ENCODE assay signal across 17 mouse cellular contexts in the genomic region with DNA sequence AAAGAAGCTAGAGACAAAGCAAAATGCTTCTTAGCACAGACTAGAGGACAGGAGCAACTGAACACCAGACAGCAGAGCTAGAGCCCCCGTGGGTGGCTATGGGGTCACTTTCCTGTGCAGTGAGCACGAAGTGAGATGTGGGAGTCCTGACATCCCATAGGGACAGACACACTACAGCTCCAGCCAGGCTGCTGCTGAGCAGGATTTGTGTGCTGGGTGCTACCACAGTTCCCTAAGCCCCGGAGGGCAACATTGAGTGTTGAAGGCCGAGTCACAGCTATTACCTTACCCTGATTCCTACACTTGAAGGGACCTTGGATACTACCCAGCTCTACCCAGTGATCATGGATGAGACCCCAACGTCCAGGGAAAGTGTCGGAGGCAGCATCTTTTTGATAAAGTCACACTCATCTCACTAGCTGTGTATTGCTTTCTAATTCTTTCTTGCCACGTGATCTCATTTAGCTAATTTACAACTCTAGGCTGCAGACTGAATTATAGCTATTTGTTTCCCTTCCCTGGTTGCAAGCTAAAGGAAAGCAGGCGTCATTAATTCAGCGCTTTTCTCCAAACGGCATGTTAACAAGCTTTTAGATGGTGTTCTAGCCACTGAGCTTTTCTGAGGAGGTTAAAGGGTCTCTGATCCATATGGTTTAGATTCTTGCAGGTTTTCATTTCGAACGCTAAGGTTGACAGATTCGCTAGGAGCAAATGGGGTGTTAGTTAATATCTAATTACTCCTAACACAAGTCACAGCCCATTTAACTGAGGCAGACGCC. TPM values are rescaled to one million over a fixed set of nuclear protein-coding genes. Genes with fewer than 3 reads are reported as not detected.
A peak's percentile ranks its signal among the peaks of the same experiment; 100 is the strongest.
DNase-seq lines count a peak whose midpoint lies in the region; ATAC-seq lines count a peak whose summit lies in the region.
"Had no signal": no experiment of that assay in that cellular context is flagged by ENCODE, and none has a peak within 500 bp of the region (broad histone marks: within the 10 kb centered on the region; RNA-seq: fewer than 3 reads in every experiment).

No protein-coding gene starts in this region.

- H3K27ac ChIP-seq in hindbrain, embryonic 13.5 days: peak overlapping the region; percentile 64
- no peak overlapping the region for H3K27ac ChIP-seq in hindbrain, embryonic 10.5 days
- peak overlapping the region; percentile 65 for H3K27ac ChIP-seq in forebrain, embryonic 12.5 days
- H3K27ac ChIP-seq in hindbrain, embryonic 14.5 days: peak overlapping the region; percentile 33; the same call in 1 of the 2 replicates
- peak overlapping the region; percentile 37; the same call in 1 of the 2 replicates for H3K27ac ChIP-seq in limb, embryonic 10.5 days
- H3K27ac ChIP-seq: heart, adult 2 months; liver, embryonic 15.5 days had no signal

- no peak for DNase-seq in hindbrain, embryonic 10.5 days (ENCODE audit: low spot score)
- peak; percentile 46 for DNase-seq in hindbrain, embryonic 14.5 days (ENCODE audit: low spot score)
- no peak for DNase-seq in limb, embryonic 10.5 days (ENCODE audit: low spot score)
- DNase-seq in gastrocnemius, postnatal 4 days (ENCODE audit: low spot score in 2 of 2): no peak
- DNase-seq in T-cell, adult 2 months (ENCODE audit: low spot score): no peak
- DNase-seq: adrenal gland, postnatal 36 days; cerebellum, postnatal 36 days; heart, adult 2 months; heart, postnatal 14 days; layer of hippocampus, postnatal 36 days; left cerebral cortex, postnatal 4 days; midbrain, embryonic 14.5 days; right cerebral cortex, postnatal 25 days had no signal

- no peak overlapping the region for H3K9ac ChIP-seq in hindbrain, embryonic 13.5 days
- H3K9ac ChIP-seq in forebrain, embryonic 12.5 days: no peak overlapping the region
- H3K9ac ChIP-seq in hindbrain, embryonic 14.5 days: no peak overlapping the region
- H3K9ac ChIP-seq: liver, embryonic 15.5 days had no signal

- peaks cover 22% of the 10 kb centered on the region for H3K36me3 ChIP-seq in hindbrain, embryonic 13.5 days
- H3K36me3 ChIP-seq in hindbrain, embryonic 10.5 days: peaks cover 24% of the 10 kb centered on the region
- peaks cover 18% of the 10 kb centered on the region for H3K36me3 ChIP-seq in forebrain, embryonic 12.5 days (replicated peaks)
- peaks cover 16% of the 10 kb centered on the region for H3K36me3 ChIP-seq in hindbrain, embryonic 14.5 days (replicated peaks; ENCODE audit: control insufficient read depth, insufficient read depth)
- peaks cover 11% of the 10 kb centered on the region for H3K36me3 ChIP-seq in limb, embryonic 10.5 days
- H3K36me3 ChIP-seq: liver, embryonic 15.5 days had no signal

- ATAC-seq in hindbrain, embryonic 13.5 days (ENCODE audit: low FRiP score): 0 out of 2 replicates have a peak, but pooled peaks have one; percentile 24
- ATAC-seq in forebrain, embryonic 12.5 days (ENCODE audit: low FRiP score): no peak
- peak; percentile 63 for ATAC-seq in hindbrain, embryonic 14.5 days (ENCODE audit: low FRiP score)
- ATAC-seq in megakaryocyte progenitor cell, adult 5-6 weeks (replicated peaks; ENCODE audit: poor library complexity): no peak

- no peaks in the 10 kb centered on the region for H3K9me3 ChIP-seq in hindbrain, embryonic 13.5 days
- no peaks in the 10 kb centered on the region for H3K9me3 ChIP-seq in hindbrain, embryonic 10.5 days
- H3K9me3 ChIP-seq in forebrain, embryonic 12.5 days: no peaks in the 10 kb centered on the region
- no peaks in the 10 kb centered on the region for H3K9me3 ChIP-seq in hindbrain, embryonic 14.5 days (ENCODE audit: control insufficient read depth, low read length)
- H3K9me3 ChIP-seq in limb, embryonic 10.5 days (replicated peaks): no peaks in the 10 kb centered on the region
- H3K9me3 ChIP-seq: liver, embryonic 15.5 days had no signal

- no peak overlapping the region for H3K4me2 ChIP-seq in hindbrain, embryonic 13.5 days
- no peak overlapping the region for H3K4me2 ChIP-seq in forebrain, embryonic 12.5 days
- H3K4me2 ChIP-seq in hindbrain, embryonic 14.5 days (replicated peaks): no peak overlapping the region
- H3K4me2 ChIP-seq: liver, embryonic 15.5 days had no signal

- WGBS in hindbrain, embryonic 13.5 days: 61% methylated on average over 14 of the region's 14 CpGs
- 79% methylated on average over 14 of the region's 14 CpGs for WGBS in hindbrain, embryonic 10.5 days
- WGBS in forebrain, embryonic 12.5 days: 61% methylated on average over 14 of the region's 14 CpGs
- WGBS in hindbrain, embryonic 14.5 days: 71% methylated on average over 14 of the region's 14 CpGs
- 38% methylated on average over 14 of the region's 14 CpGs for WGBS in limb, embryonic 10.5 days

- peaks cover 36% of the 10 kb centered on the region for H3K4me1 ChIP-seq in hindbrain, embryonic 13.5 days (replicated peaks)
- H3K4me1 ChIP-seq in hindbrain, embryonic 10.5 days (replicated peaks): peaks cover 4% of the 10 kb centered on the region; the same call in 1 of the 2 replicates
- peaks cover 19% of the 10 kb centered on the region for H3K4me1 ChIP-seq in forebrain, embryonic 12.5 days
- H3K4me1 ChIP-seq in hindbrain, embryonic 14.5 days (replicated peaks; ENCODE audit: control insufficient read depth, insufficient read depth, low read length): peaks cover 10% of the 10 kb centered on the region; the same call in 1 of the 2 replicates
- H3K4me1 ChIP-seq in limb, embryonic 10.5 days: peaks cover 31% of the 10 kb centered on the region
- H3K4me1 ChIP-seq: liver, embryonic 15.5 days had no signal

- H3K4me3 ChIP-seq in hindbrain, embryonic 13.5 days: no peak overlapping the region
- no peak overlapping the region for H3K4me3 ChIP-seq in hindbrain, embryonic 10.5 days
- no peak overlapping the region for H3K4me3 ChIP-seq in forebrain, embryonic 12.5 days (replicated peaks)
- H3K4me3 ChIP-seq in hindbrain, embryonic 14.5 days (replicated peaks; ENCODE audit: low read length): no peak overlapping the region
- H3K4me3 ChIP-seq in limb, embryonic 10.5 days: no peak overlapping the region
- H3K4me3 ChIP-seq: heart, adult 2 months; liver, embryonic 15.5 days had no signal

- H3K27me3 ChIP-seq in hindbrain, embryonic 13.5 days: no peaks in the 10 kb centered on the region
- H3K27me3 ChIP-seq in hindbrain, embryonic 10.5 days (ENCODE audit: insufficient read depth, poor library complexity, severe bottlenecking): no peaks in the 10 kb centered on the region
- H3K27me3 ChIP-seq in forebrain, embryonic 12.5 days: no peaks in the 10 kb centered on the region
- no peaks in the 10 kb centered on the region for H3K27me3 ChIP-seq in hindbrain, embryonic 14.5 days (ENCODE audit: control insufficient read depth, insufficient read depth, low read length)
- H3K27me3 ChIP-seq in limb, embryonic 10.5 days (ENCODE audit: low read depth, poor library complexity, severe bottlenecking): peaks cover 22% of the 10 kb centered on the region; the same call in 1 of the 2 replicates
- H3K27me3 ChIP-seq: liver, embryonic 15.5 days had no signal

RNA-seq across cellular contexts. Expression of a gene that starts 53.0 kb away (rescaled TPM):
- 16.0 and 16.4 TPM in 2 replicates for polyA plus RNA-seq in hindbrain, embryonic 13.5 days (2015; fragmentation: Nextera tagmentation; extraction: Ambion mirVana)
- polyA plus RNA-seq in hindbrain, embryonic 10.5 days (2016; fragmentation: Nextera tagmentation; extraction: Ambion mirVana): 14.4 and 16.3 TPM in 2 replicates
- polyA plus RNA-seq in forebrain, embryonic 12.5 days (2016; fragmentation: Nextera tagmentation; extraction: Ambion mirVana): 15.5 and 17.1 TPM in 2 replicates
- 19.5 and 20.9 TPM in 2 replicates for polyA plus RNA-seq in hindbrain, embryonic 14.5 days (2014; fragmentation: Nextera tagmentation; extraction: Ambion mirVana)
- 9.5 and 12.0 TPM in 2 replicates for polyA plus RNA-seq in limb, embryonic 10.5 days (2016; fragmentation: Nextera tagmentation; extraction: Ambion mirVana)
- total RNA-seq in megakaryocyte progenitor cell, adult 5-6 weeks (2015): 19.0 and 24.6 TPM in 2 replicates
- 11.2 and 11.6 TPM in 2 replicates for total RNA-seq in megakaryocyte progenitor cell, adult 5-6 weeks (2017)
- total RNA-seq in gastrocnemius, postnatal 4 days (2021): 10 to 100 TPM; 15.2 to 17.0 TPM

RNA-seq across cellular contexts. Expression of a gene that starts 53.1 kb away (rescaled TPM):
- polyA plus RNA-seq in hindbrain, embryonic 13.5 days (2015; fragmentation: Nextera tagmentation; extraction: Ambion mirVana): 48.0 and 48.3 TPM in 2 replicates
- polyA plus RNA-seq in hindbrain, embryonic 10.5 days (2016; fragmentation: Nextera tagmentation; extraction: Ambion mirVana): 34.9 and 42.1 TPM in 2 replicates
- 42.9 and 48.5 TPM in 2 replicates for polyA plus RNA-seq in forebrain, embryonic 12.5 days (2016; fragmentation: Nextera tagmentation; extraction: Ambion mirVana)
- polyA plus RNA-seq in hindbrain, embryonic 14.5 days (2014; fragmentation: Nextera tagmentation; extraction: Ambion mirVana): 48.3 and 50.3 TPM in 2 replicates
- 33.6 and 40.8 TPM in 2 replicates for polyA plus RNA-seq in limb, embryonic 10.5 days (2016; fragmentation: Nextera tagmentation; extraction: Ambion mirVana)
- total RNA-seq in megakaryocyte progenitor cell, adult 5-6 weeks (2015): 12.5 and 17.2 TPM in 2 replicates
- 19.8 and 26.5 TPM in 2 replicates for total RNA-seq in megakaryocyte progenitor cell, adult 5-6 weeks (2017)
- total RNA-seq in gastrocnemius, postnatal 4 days (2021): 10 to 100 TPM; 15.4 to 15.9 TPM

Comparison
In these comparisons a context has a peak if more than half of its experiments do, and no peak if none do; other contexts are left out.
1. ATAC-seq: peak in hindbrain, embryonic 13.5 days (single experiment) and hindbrain, embryonic 14.5 days (single experiment); none in forebrain, embryonic 12.5 days (single experiment) and megakaryocyte progenitor cell, adult 5-6 weeks (single experiment).